ENCODE assay signal across 9 mouse cellular contexts in the genomic region with DNA sequence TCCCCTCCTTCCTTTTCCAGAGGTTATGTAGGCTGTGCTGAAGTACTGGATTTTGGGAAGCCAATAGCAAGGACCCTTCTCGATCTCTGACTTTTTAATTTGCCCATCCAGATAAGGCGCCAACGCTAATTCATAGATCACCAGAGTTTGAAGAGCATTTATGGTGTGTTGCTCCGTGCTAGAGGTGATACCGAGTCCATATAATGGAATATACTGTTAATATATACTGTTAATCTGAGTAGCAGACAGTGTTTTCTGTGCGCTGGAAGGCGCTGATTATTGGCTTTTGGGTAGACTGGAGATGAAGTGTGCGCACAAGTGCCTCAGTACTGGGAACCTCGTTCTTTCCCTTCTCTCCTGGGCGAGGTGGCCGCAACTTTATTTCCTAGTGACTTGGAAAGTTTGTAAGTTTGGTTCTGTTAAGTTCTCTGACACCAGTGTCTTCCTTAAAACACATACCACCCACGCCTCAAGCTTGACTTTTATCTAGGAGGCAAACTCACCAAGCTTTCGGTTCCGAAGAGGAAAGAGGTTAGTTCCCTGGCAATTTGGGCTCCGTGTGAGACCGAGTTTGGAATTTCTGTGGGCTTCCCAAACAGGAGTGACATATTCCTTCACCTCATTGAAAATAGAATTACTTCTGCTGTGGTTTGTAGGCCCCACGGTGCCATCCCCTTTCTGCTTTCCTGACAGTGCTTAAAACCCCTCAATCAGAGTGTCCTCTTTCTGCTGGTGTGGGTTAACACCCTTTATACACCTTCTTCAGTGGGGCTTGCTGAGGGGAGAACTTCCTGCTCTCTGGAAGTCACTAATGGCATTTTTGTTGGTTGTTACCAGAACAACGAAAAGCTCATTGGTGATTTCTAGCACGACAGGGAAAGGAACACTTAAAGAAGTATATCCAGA. TPM values are rescaled to one million over a fixed set of nuclear protein-coding genes. Genes with fewer than 3 reads are reported as not detected.
DNase-seq lines count a peak whose midpoint lies in the region; ATAC-seq lines count a peak whose summit lies in the region.
"Had no signal": no experiment of that assay in that cellular context is flagged by ENCODE, and none has a peak within 500 bp of the region (broad histone marks: within the 10 kb centered on the region; RNA-seq: fewer than 3 reads in every experiment).

No protein-coding gene starts in this region.

- peak overlapping the region; percentile 72 for H3K4me3 ChIP-seq in kidney, embryonic 15.5 days (replicated peaks)
- H3K4me3 ChIP-seq in forebrain, embryonic 11.5 days (ENCODE audit: low read depth, low read length): peak overlapping the region; percentile 76
- H3K4me3 ChIP-seq in intestine, embryonic 16.5 days (ENCODE audit: low read length): peak overlapping the region; percentile 84

- WGBS in kidney, embryonic 15.5 days: 3% methylated on average over 19 of the region's 19 CpGs
- 13% methylated on average over 19 of the region's 19 CpGs for WGBS in forebrain, embryonic 11.5 days
- 4% methylated on average over 19 of the region's 19 CpGs for WGBS in intestine, embryonic 16.5 days

- no peaks in the 10 kb centered on the region for H3K27me3 ChIP-seq in kidney, embryonic 15.5 days
- no peaks in the 10 kb centered on the region for H3K27me3 ChIP-seq in forebrain, embryonic 11.5 days (ENCODE audit: control insufficient read depth, insufficient read depth, low read length)
- no peaks in the 10 kb centered on the region for H3K27me3 ChIP-seq in intestine, embryonic 16.5 days (replicated peaks; ENCODE audit: control insufficient read depth, insufficient read depth, low read length)

- H3K36me3 ChIP-seq in kidney, embryonic 15.5 days: peaks cover 21% of the 10 kb centered on the region
- H3K36me3 ChIP-seq in forebrain, embryonic 11.5 days (ENCODE audit: control insufficient read depth, insufficient read depth, low read length): no peaks in the 10 kb centered on the region; the same call in 1 of the 2 replicates
- H3K36me3 ChIP-seq in intestine, embryonic 16.5 days (ENCODE audit: control insufficient read depth, insufficient read depth, low read length): peaks cover 10% of the 10 kb centered on the region; the same call in 1 of the 2 replicates

- peak overlapping the region; percentile 80 for H3K9ac ChIP-seq in kidney, embryonic 15.5 days
- H3K9ac ChIP-seq in forebrain, embryonic 11.5 days (ENCODE audit: low read length): peak overlapping the region; percentile 88
- H3K9ac ChIP-seq in intestine, embryonic 16.5 days (ENCODE audit: low read depth, low read length): peak overlapping the region; percentile 92

- peak overlapping the region; percentile 85 for H3K27ac ChIP-seq in kidney, embryonic 15.5 days
- peak overlapping the region; percentile 31; the same call in 1 of the 2 replicates for H3K27ac ChIP-seq in forebrain, embryonic 11.5 days (ENCODE audit: low read depth, low read length)
- H3K27ac ChIP-seq in intestine, embryonic 16.5 days (ENCODE audit: low read length): peak overlapping the region; percentile 81

- H3K4me1 ChIP-seq in kidney, embryonic 15.5 days: peaks cover 19% of the 10 kb centered on the region
- no peaks in the 10 kb centered on the region; the same call in 1 of the 2 replicates for H3K4me1 ChIP-seq in forebrain, embryonic 11.5 days (replicated peaks; ENCODE audit: control insufficient read depth, insufficient read depth, low read length)
- peaks cover 8% of the 10 kb centered on the region for H3K4me1 ChIP-seq in intestine, embryonic 16.5 days (ENCODE audit: control insufficient read depth, insufficient read depth, low read length)

- no peak for DNase-seq in kidney, postnatal 36 days
- peak; percentile 58 for DNase-seq in Muller cell, postnatal 12 days (ENCODE audit: inconsistent ontology term)
- peak; percentile 47 for DNase-seq in forebrain, embryonic 11.5 days (ENCODE audit: low spot score)
- DNase-seq in frontal cortex, postnatal 25 days (ENCODE audit: low spot score in 2 of 2): no peak
- no peak for DNase-seq in ovary, postnatal 10 days (ENCODE audit: low spot score)

- no peaks in the 10 kb centered on the region for H3K9me3 ChIP-seq in kidney, embryonic 15.5 days (replicated peaks)
- H3K9me3 ChIP-seq in forebrain, embryonic 11.5 days (ENCODE audit: control insufficient read depth, low read length): no peaks in the 10 kb centered on the region
- H3K9me3 ChIP-seq in intestine, embryonic 16.5 days (ENCODE audit: control insufficient read depth, low read length): no peaks in the 10 kb centered on the region

- 0 out of 2 replicates have a peak, but pooled peaks have one; percentile 8 for ATAC-seq in kidney, embryonic 15.5 days (replicated peaks; ENCODE audit: low FRiP score)
- ATAC-seq in forebrain, embryonic 11.5 days (replicated peaks; ENCODE audit: low FRiP score): no peak
- peak; percentile 20; the same call in 1 of the 2 replicates for ATAC-seq in intestine, embryonic 16.5 days
- peak; percentile 26 for ATAC-seq in megakaryocyte-erythroid progenitor cell, adult 5-6 weeks (replicated peaks; ENCODE audit: low FRiP score, low TSS enrichment, poor library complexity, severe bottlenecking)

- H3K4me2 ChIP-seq in kidney, embryonic 15.5 days: peak overlapping the region; percentile 78
- peak overlapping the region; percentile 64 for H3K4me2 ChIP-seq in forebrain, embryonic 11.5 days (ENCODE audit: low read depth, low read length, severe bottlenecking)
- peak overlapping the region; percentile 58 for H3K4me2 ChIP-seq in intestine, embryonic 16.5 days (ENCODE audit: low read depth, low read length)

RNA-seq across cellular contexts. Expression of a gene that starts 1.3 kb away (rescaled TPM):
- 59.9 and 64.1 TPM in 2 replicates for polyA plus RNA-seq in kidney, embryonic 15.5 days (2015; fragmentation: Nextera tagmentation; extraction: Ambion mirVana)
- 61.3 and 65.2 TPM in 2 replicates for polyA plus RNA-seq in forebrain, embryonic 11.5 days (2014; fragmentation: Nextera tagmentation; extraction: Ambion mirVana)
- 61.0 and 61.8 TPM in 2 replicates for polyA plus RNA-seq in intestine, embryonic 16.5 days (2015; fragmentation: Nextera tagmentation; extraction: Ambion mirVana)
- 117 and 120 TPM in 2 replicates for total RNA-seq in megakaryocyte-erythroid progenitor cell, adult 5-6 weeks (2014; fragmentation: Nextera tagmentation)
- total RNA-seq in megakaryocyte-erythroid progenitor cell, adult 5-6 weeks (2017): 159 and 167 TPM in 2 replicates

RNA-seq across cellular contexts. Expression of a gene that starts 25.7 kb away (rescaled TPM):
- 7.3 and 8.0 TPM in 2 replicates for polyA plus RNA-seq in kidney, embryonic 15.5 days (2015; fragmentation: Nextera tagmentation; extraction: Ambion mirVana)
- polyA plus RNA-seq in forebrain, embryonic 11.5 days (2014; fragmentation: Nextera tagmentation; extraction: Ambion mirVana): 0.95 and 0.96 TPM in 2 replicates
- 10.6 and 10.7 TPM in 2 replicates for polyA plus RNA-seq in intestine, embryonic 16.5 days (2015; fragmentation: Nextera tagmentation; extraction: Ambion mirVana)
- total RNA-seq in megakaryocyte-erythroid progenitor cell, adult 5-6 weeks (2014; fragmentation: Nextera tagmentation): 4.9 and 5.6 TPM in 2 replicates
- 10.9 and 23.0 TPM in 2 replicates for total RNA-seq in megakaryocyte-erythroid progenitor cell, adult 5-6 weeks (2017)

RNA-seq across cellular contexts. Expression of a gene that starts 30.0 kb away (rescaled TPM):
- 0.38 TPM in 1 of 2 replicates, not detected in the other for polyA plus RNA-seq in kidney, embryonic 15.5 days (2015; fragmentation: Nextera tagmentation; extraction: Ambion mirVana)
- not detected in 2 replicates for polyA plus RNA-seq in forebrain, embryonic 11.5 days (2014; fragmentation: Nextera tagmentation; extraction: Ambion mirVana)
- not detected in 2 replicates for polyA plus RNA-seq in intestine, embryonic 16.5 days (2015; fragmentation: Nextera tagmentation; extraction: Ambion mirVana)
- total RNA-seq in megakaryocyte-erythroid progenitor cell, adult 5-6 weeks (2014; fragmentation: Nextera tagmentation): not detected in 2 replicates
- not detected in 2 replicates for total RNA-seq in megakaryocyte-erythroid progenitor cell, adult 5-6 weeks (2017)
- total RNA-seq: neutrophil, adult 5-6 weeks had no signal

Comparison
In these comparisons a context has a peak if more than half of its experiments do, and no peak if none do; other contexts are left out.
1. H3K27ac ChIP-seq: peak in every context shown above with its lines; median percentile 85 in kidney, embryonic 15.5 days; 81 in intestine, embryonic 16.5 days; 31 in forebrain, embryonic 11.5 days.
2. DNase-seq: peak in Muller cell, postnatal 12 days (single experiment) and forebrain, embryonic 11.5 days (single experiment); none in kidney, postnatal 36 days (0 of 2), frontal cortex, postnatal 25 days (0 of 2) and ovary, postnatal 10 days (single experiment).
3. Peak in every context shown above with its lines, with median percentiles within 50 percentile points of each other: H3K4me2 ChIP-seq, H3K4me3 ChIP-seq and H3K9ac ChIP-seq.